Mouse (Mus musculus): ENCODE data around the gene Gm13279.
"Not testable (repeated sequence)": the region's sequence is repeated elsewhere in the genome, so short reads cannot be mapped to it uniquely, and the experiment has no call there.

DNA sequence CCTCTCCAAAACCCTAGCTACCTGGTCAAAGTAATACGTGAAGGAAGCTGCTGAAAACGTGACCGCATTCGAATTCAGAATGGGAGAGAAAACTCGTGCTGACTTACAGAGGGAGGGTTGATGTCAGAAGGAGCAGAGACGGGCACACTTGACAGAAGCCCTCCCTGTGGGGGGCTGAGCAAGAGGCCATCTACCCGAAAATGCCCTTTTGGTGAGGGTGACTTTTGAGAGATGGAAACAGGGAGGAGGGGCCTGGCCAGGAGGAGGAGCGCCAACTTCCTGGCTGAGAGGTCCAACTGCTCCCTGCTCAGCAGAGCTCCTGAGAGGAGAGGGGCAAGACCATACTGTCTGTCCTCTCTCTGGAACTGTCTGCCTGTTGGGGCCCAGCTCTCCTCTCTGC, 8.0 kb downstream of the Gm13279 start, which contains the start of gene Gm13288:
- TF ChIP-seq CTCF, EP300 (IDR thresholded peaks at IDR 0.05): not testable (repeated sequence)

Data from lung, postnatal 0 days (tissue).